Mouse (Mus musculus): Measurements from ENCODE around the gene Bbx. TPM values are rescaled to one million over a fixed set of nuclear protein-coding genes. Genes with fewer than 3 reads are reported as not detected.

Gene Bbx
- polyA plus RNA-seq, 1 experiment from 2014 or later: 8.9 TPM

GRCm38 (mm10) chr16:50437788-50438187 is 5.6 kb upstream of the Bbx start:
- no peak for DNase-seq
- Histone ChIP-seq H3K9ac (no peak overlapping the region), H3K4me2 (no peak overlapping the region), H3K9me3 (replicated peaks) (no peaks in the 10 kb centered on the region), H3K4me3 (replicated peaks) (no peak overlapping the region), H3K27me3 (no peaks in the 10 kb centered on the region), H3K4me1 (replicated peaks) (peaks cover 3% of the 10 kb centered on the region), H3K27ac (no peak overlapping the region), H3K36me3 (no peaks in the 10 kb centered on the region)
- ATAC-seq (ENCODE audit: low read depth): no peak
- WGBS (ENCODE audit: insufficient replicate concordance): 63% methylated on average over 15 of the region's 15 CpGs

GRCm38 (mm10) chr16:50437331-50437730 is 5.1 kb upstream of the Bbx start:
- ATAC-seq (ENCODE audit: low read depth) (no peak), DNase-seq (no peak)
- Histone ChIP-seq H3K4me1 (replicated peaks) (peaks cover 6% of the 10 kb centered on the region), H3K4me2 (no peak overlapping the region), H3K9ac (no peak overlapping the region), H3K4me3 (replicated peaks) (no peak overlapping the region), H3K27ac (no peak overlapping the region), H3K9me3 (replicated peaks) (no peaks in the 10 kb centered on the region), H3K27me3 (no peaks in the 10 kb centered on the region), H3K36me3 (no peaks in the 10 kb centered on the region)
- 48% methylated on average over 2 of the region's 2 CpGs for WGBS (ENCODE audit: insufficient replicate concordance)

- Histone ChIP-seq H3K4me3 (replicated peaks) (peak overlapping the region; percentile 86), H3K27me3 (no peaks in the 10 kb centered on the region), H3K4me1 (replicated peaks) (peaks cover 21% of the 10 kb centered on the region), H3K9me3 (replicated peaks) (no peaks in the 10 kb centered on the region), H3K4me2 (peak overlapping the region; percentile 100), H3K9ac (peak overlapping the region; percentile 91), H3K36me3 (no peaks in the 10 kb centered on the region), H3K27ac (peak overlapping the region; percentile 91)
- DNase-seq (peak; percentile 29), ATAC-seq (ENCODE audit: low read depth) (peak; percentile 66)
- WGBS (ENCODE audit: insufficient replicate concordance): under 1% methylated on average over 68 of the region's 72 CpGs
Observed at GRCm38 (mm10) chr16:50431011-50431981, 894 bp downstream of the Bbx start.

- DNase-seq: no peak
- peak overlapping the region; percentile 91 for H3K9ac ChIP-seq
- no peak for ATAC-seq (ENCODE audit: low read depth)
- peaks cover 21% of the 10 kb centered on the region for H3K4me1 ChIP-seq (replicated peaks)
- H3K27ac ChIP-seq: no peak overlapping the region
- H3K36me3 ChIP-seq: no peaks in the 10 kb centered on the region
- no peaks in the 10 kb centered on the region for H3K9me3 ChIP-seq (replicated peaks)
- under 1% methylated on average over 12 of the region's 12 CpGs for WGBS (ENCODE audit: insufficient replicate concordance)
- H3K27me3 ChIP-seq: no peaks in the 10 kb centered on the region
- peak overlapping the region; percentile 86 for H3K4me3 ChIP-seq (replicated peaks)
- H3K4me2 ChIP-seq: peak overlapping the region; percentile 100
Observed at GRCm38 (mm10) chr16:50430515-50430877, 1.7 kb downstream of the Bbx start.

GRCm38 (mm10) chr16:50429692-50430514 is 2.3 kb downstream of the Bbx start:
- no peaks in the 10 kb centered on the region for H3K36me3 ChIP-seq
- H3K9me3 ChIP-seq (replicated peaks): no peaks in the 10 kb centered on the region
- H3K27me3 ChIP-seq: no peaks in the 10 kb centered on the region
- H3K4me1 ChIP-seq (replicated peaks): peaks cover 21% of the 10 kb centered on the region
- H3K4me3 ChIP-seq (replicated peaks): peak overlapping the region; percentile 86
- H3K27ac ChIP-seq: no peak overlapping the region
- H3K4me2 ChIP-seq: peak overlapping the region; percentile 100
- under 1% methylated on average over 69 of the region's 69 CpGs for WGBS (ENCODE audit: insufficient replicate concordance)
- peak; percentile 30 for DNase-seq
- no peak for ATAC-seq (ENCODE audit: low read depth)
- H3K9ac ChIP-seq: peak overlapping the region; percentile 91

- WGBS (ENCODE audit: insufficient replicate concordance): 16% methylated on average over 23 of the region's 23 CpGs
- no peaks in the 10 kb centered on the region for H3K27me3 ChIP-seq
- H3K36me3 ChIP-seq: no peaks in the 10 kb centered on the region
- peak overlapping the region; percentile 91 for H3K9ac ChIP-seq
- H3K4me2 ChIP-seq: peak overlapping the region; percentile 100
- peaks cover 21% of the 10 kb centered on the region for H3K4me1 ChIP-seq (replicated peaks)
- DNase-seq (no peak), ATAC-seq (ENCODE audit: low read depth) (no peak)
- no peaks in the 10 kb centered on the region for H3K9me3 ChIP-seq (replicated peaks)
- H3K27ac ChIP-seq: no peak overlapping the region
- peak overlapping the region; percentile 86 for H3K4me3 ChIP-seq (replicated peaks)
Observed at GRCm38 (mm10) chr16:50428871-50429691, 3.1 kb downstream of the Bbx start.

- Histone ChIP-seq H3K27me3 (no peaks in the 10 kb centered on the region), H3K36me3 (no peaks in the 10 kb centered on the region; the same call in 1 of the 2 replicates), H3K4me1 (replicated peaks) (no peaks in the 10 kb centered on the region), H3K4me2 (no peak overlapping the region), H3K9me3 (replicated peaks) (no peaks in the 10 kb centered on the region), H3K27ac (no peak overlapping the region), H3K9ac (no peak overlapping the region), H3K4me3 (replicated peaks) (no peak overlapping the region)
- DNase-seq (no peak), ATAC-seq (ENCODE audit: low read depth) (no peak)
- 38% methylated on average over 1 of the region's 1 CpGs for WGBS (ENCODE audit: insufficient replicate concordance)
Observed at GRCm38 (mm10) chr16:50420130-50420529, 12.1 kb downstream of the Bbx start.

GRCm38 (mm10) chr16:50415406-50415805 is 16.8 kb downstream of the Bbx start:
- WGBS (ENCODE audit: insufficient replicate concordance): 65% methylated on average over 8 of the region's 8 CpGs
- H3K27ac ChIP-seq: no peak overlapping the region
- ATAC-seq (ENCODE audit: low read depth): no peak
- no peak overlapping the region for H3K9ac ChIP-seq
- H3K36me3 ChIP-seq: no peaks in the 10 kb centered on the region; the same call in 1 of the 2 replicates
- H3K4me2 ChIP-seq: no peak overlapping the region
- DNase-seq: no peak
- no peaks in the 10 kb centered on the region for H3K4me1 ChIP-seq (replicated peaks)
- no peak overlapping the region for H3K4me3 ChIP-seq (replicated peaks)
- H3K27me3 ChIP-seq: no peaks in the 10 kb centered on the region
- H3K9me3 ChIP-seq (replicated peaks): no peaks in the 10 kb centered on the region

- no peak overlapping the region for H3K9ac ChIP-seq
- H3K4me1 ChIP-seq (replicated peaks): peaks cover 16% of the 10 kb centered on the region
- DNase-seq (peak; percentile 34), ATAC-seq (ENCODE audit: low read depth) (peak; percentile 91)
- WGBS (ENCODE audit: insufficient replicate concordance): 12% methylated on average over 5 of the region's 5 CpGs
- H3K27ac ChIP-seq: no peak overlapping the region
- H3K9me3 ChIP-seq (replicated peaks): no peaks in the 10 kb centered on the region
- no peaks in the 10 kb centered on the region for H3K27me3 ChIP-seq
- H3K4me3 ChIP-seq (replicated peaks): no peak overlapping the region
- H3K36me3 ChIP-seq: no peaks in the 10 kb centered on the region; the same call in 1 of the 2 replicates
- H3K4me2 ChIP-seq: peak overlapping the region; percentile 35; the same call in 1 of the 2 replicates
Observed at GRCm38 (mm10) chr16:50402851-50403250, 29.3 kb downstream of the Bbx start.

GRCm38 (mm10) chr16:50399775-50400174 is 32.4 kb downstream of the Bbx start:
- Histone ChIP-seq H3K27ac (no peak overlapping the region), H3K36me3 (no peaks in the 10 kb centered on the region; the same call in 1 of the 2 replicates), H3K4me3 (replicated peaks) (no peak overlapping the region), H3K9me3 (replicated peaks) (no peaks in the 10 kb centered on the region), H3K9ac (no peak overlapping the region), H3K4me2 (no peak overlapping the region), H3K27me3 (no peaks in the 10 kb centered on the region), H3K4me1 (replicated peaks) (peaks cover 24% of the 10 kb centered on the region)
- WGBS (ENCODE audit: insufficient replicate concordance): 76% methylated on average over 6 of the region's 6 CpGs
- no peak for ATAC-seq (ENCODE audit: low read depth)
- no peak for DNase-seq
